Mouse (Mus musculus): ENCODE measurements around the gene Ushbp1. TPM values are rescaled to one million over a fixed set of nuclear protein-coding genes. Genes with fewer than 3 reads are reported as not detected.
A peak's percentile ranks its signal among the peaks of the same experiment; 100 is the strongest.

The Ushbp1 gene
- total RNA-seq, 2 experiments from 2014 or later, result 5.9 to 7.2 TPM

DNA sequence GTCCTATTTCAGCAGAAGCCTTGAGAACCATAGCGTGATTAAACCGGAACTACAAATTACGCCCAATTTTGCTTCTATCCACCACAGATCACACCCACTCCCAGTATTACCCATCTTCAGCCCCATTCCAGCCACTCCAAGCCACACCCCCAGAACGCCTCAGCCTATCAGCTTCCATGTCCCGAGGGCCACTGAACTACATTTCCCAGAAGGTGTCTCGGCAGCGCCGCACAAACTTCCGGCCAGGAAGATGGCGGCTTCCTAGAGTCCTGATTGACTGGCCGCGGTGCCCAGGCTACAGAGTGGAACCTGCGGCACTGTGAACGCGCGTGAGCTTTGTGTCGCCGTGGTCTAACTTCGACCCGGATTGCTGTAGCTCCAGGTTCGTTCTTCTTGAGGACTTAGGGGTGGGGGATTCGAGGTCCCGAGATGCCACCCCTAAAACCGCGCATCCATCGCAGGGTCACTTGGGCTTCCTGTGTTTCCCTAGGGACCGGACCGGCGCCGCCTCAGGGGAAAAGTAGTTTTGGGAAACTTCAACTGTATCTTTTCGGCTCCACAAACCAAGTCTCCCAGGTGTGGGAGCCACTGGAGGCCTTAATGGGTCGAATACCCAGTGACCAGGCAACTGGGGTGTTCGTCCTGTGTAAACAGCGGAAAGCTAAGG, 1.2 kb upstream of the Ushbp1 start, which contains the start of gene Babam1:
TSS of gene Babam1 (plus strand) at position 223 of the 667 bp plus-strand sequence.
- intact Hi-C loops (cut with DNase I), result no loop called here
- DNase-seq (ENCODE audit: low spot score in 2 of 2), result peak; percentile 93 to 94

DNA sequence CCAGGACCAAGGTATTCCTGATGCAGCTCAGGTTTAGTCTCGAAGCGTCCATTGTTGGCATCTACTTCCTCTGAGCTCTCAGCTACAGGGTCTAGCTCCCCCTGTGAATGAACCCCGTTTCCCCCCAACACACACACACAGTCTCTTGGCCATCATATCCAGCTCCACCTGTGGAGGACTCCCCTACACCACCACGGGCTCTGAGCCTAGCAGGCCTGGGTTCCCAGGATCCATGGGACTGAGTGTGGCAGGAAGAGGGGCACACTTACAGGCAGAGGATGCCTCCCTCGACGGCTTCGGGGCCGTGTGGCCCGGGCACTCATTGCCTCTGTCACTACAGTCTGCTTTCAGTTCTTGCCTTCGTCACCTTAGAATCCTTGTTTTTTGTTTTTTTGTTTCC, 531 bp downstream of the Ushbp1 start:
- DNase-seq (ENCODE audit: low spot score in 2 of 2), result no peak
- intact Hi-C loops (cut with DNase I), result no loop called here

DNA sequence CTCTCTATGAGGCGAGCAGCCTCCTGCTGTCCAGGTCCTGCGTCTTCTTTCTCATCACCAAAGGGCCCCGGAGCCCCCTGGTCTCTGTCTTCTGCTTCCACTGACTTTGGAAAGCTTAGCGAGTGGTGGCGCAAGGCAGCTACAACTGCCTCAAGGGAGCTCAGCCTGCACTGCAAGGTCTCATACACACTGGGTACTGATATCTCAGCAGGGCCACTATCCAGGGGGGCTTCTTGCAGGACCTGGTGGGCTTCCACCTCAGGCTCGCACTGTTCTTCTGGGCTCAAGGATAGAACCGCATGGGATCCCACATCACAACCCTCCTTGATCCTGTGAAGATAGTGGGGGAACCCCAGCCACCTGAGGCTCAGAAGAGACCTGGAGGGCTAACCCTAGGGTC, 1.1 kb downstream of the Ushbp1 start:
- intact Hi-C loops (cut with DNase I), result no loop called here

DNA sequence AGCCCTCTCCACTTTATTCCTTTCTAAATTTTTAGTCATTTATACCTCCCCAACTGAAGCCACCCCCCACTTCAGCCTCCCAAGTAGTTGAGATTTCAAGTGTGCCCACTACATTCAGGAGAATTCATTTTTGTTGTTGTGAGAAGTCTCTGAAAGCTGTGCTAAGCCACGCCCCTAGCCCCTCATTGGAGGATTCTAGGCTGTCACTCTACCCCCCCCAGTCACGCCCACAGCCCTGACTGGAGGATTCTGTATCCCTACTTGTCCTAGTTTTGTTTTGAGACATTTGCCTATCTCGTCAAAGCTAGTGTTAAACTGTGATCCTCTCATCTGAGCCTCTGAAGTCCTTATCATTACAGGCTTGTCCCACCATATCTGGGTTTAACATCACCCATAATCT, 2.7 kb downstream of the Ushbp1 start:
- DNase-seq (ENCODE audit: low spot score in 2 of 2), result no peak
- intact Hi-C loops (cut with DNase I), result no loop called here

More for the DNA sequence above, 1.1 kb downstream of the Ushbp1 start:
- peak in 1 of 2 experiments; percentile 2 for DNase-seq (ENCODE audit: low spot score in 2 of 2)

DNA sequence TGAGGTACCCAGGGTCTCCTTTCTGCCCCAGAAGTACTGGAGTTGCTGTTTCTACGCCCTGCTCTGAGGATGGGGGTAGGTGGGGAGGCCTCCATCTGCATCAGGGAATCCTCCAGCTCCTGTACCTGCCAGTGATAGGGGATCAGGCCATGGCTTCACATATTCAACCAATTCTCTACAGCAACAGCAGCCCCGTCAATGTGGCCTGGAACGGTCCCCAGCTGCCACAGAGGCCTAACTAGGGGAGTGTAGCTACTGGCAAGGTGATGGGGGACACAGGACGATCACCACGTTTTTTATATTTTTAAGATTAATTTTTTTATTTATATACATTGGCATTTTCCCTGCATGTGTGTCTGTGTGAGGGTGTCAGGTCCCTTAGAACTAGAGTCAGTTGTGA, 3.2 kb downstream of the Ushbp1 start:
- intact Hi-C loops (cut with DNase I), result no loop called here

DNA sequence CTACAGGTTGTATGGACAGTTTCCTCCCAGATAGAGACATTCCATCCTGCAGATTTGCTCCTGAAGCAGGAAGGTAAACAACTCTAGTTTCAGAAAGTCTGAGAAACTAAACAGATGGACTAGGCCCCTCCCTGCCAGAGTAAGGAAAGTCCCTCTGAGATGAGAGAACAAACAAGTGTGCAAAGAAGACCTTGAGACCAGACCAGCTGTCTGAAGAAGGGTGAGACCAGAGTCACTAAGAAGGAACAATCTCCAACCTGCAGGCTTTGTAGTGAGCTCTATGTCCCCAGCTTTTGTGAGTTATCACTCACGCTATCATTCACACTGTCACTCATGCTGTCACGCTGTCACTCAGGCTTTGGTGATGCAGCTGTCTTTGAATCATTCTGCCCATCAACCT, 3.9 kb downstream of the Ushbp1 start:
- DNase-seq (ENCODE audit: low spot score in 2 of 2), result no peak
- intact Hi-C loops (cut with DNase I), result no loop called here

More for the DNA sequence above, 3.2 kb downstream of the Ushbp1 start:
- no peak for DNase-seq (ENCODE audit: low spot score in 2 of 2)

DNA sequence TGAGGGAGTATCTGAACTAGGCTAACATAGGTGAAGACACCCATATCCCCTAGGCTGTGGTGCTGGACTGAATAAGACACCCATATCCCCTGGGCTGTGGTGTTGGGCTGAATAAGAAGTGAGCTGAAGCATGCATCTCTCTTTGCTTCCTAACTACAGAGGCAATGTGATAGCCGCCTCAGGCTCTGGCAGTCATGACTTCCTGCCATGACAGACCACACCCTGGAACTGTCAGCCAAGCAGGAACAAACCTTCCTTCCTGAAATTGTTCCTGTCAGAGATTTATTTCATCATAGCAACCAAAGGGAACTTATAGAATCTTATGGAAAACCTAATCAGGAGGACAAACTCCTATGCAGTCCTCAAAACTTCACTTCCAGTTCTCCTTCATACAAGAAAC, 7.3 kb downstream of the Ushbp1 start:
- intact Hi-C loops (cut with DNase I), result no loop called here
- DNase-seq (ENCODE audit: low spot score in 2 of 2), result no peak

DNA sequence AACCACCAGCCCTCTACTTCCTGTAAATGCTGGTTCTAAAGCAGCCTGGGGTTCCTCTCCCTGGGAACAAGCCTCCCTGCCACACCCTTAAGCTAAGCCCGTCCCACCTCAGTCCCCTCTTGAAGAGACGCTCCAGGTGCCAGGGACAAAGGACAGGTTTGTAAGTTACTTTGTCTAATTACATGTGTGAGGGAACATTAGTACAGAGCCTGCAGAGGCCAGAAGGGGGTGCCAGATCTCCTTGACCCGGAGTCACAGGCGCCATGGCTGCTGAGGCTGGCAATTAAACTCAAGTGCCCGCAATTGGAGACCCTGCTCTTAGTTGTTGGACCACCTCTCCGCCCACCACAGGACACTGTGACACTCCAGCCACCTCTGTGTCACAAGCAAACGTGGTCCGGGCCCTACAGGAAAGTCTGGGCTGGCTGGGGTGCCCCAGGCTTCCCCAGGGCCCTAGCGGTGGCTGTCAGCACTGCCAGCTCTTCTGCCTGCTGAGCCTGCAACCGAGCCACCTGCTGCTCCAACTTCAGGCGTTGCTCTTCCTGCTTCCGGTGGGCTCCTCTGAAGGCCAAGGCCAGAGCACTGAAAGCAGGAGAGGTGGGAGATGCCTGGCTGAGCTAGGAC, 10.3 kb downstream of the Ushbp1 start:
- intact Hi-C loops (cut with DNase I), result no loop called here
- DNase-seq (ENCODE audit: low spot score in 2 of 2), result no peak

DNA sequence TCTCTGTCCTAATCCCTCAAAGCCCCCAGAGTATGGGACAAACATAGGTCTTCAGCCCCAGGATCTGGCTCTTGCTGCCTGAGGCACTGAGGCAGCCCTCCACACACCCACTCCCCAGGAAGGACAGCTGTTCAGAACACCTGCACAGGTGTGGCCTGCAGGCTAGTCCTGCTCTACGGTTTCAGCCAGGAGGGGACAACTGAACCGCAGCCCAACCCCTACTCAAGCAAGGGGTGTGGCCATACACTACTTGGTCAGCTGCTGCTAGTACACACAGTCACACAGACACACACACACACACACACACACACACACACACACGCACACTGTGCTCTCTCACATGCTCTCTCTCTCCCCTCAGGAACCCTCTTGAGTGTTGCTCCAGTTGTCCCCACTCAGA, 11.7 kb downstream of the Ushbp1 start:
- intact Hi-C loops (cut with DNase I), result no loop called here

DNA sequence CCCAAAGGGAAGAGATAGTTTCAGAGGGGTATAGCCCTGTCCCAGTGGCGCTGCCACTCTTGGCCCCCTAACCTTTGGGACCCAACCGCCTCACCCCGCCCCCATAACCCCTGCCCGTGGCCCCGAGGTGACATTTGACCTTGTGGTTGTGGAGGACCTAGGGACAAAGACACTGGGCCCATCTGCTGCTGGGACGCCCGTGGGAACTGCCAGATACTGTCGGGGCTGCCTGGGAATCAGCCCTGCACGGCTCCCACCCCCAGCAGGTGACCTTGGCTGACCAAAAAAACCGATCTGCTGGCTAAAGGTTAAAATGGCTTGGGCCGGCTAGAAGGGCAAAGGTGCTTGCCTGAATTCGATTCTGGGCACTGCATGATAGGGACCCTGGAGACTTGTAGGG, 12.2 kb downstream of the Ushbp1 start:
- intact Hi-C loops (cut with DNase I), result no loop called here
- no peak for DNase-seq (ENCODE audit: low spot score in 2 of 2)

More for the DNA sequence above, 11.7 kb downstream of the Ushbp1 start:
- no peak for DNase-seq (ENCODE audit: low spot score in 2 of 2)

DNA sequence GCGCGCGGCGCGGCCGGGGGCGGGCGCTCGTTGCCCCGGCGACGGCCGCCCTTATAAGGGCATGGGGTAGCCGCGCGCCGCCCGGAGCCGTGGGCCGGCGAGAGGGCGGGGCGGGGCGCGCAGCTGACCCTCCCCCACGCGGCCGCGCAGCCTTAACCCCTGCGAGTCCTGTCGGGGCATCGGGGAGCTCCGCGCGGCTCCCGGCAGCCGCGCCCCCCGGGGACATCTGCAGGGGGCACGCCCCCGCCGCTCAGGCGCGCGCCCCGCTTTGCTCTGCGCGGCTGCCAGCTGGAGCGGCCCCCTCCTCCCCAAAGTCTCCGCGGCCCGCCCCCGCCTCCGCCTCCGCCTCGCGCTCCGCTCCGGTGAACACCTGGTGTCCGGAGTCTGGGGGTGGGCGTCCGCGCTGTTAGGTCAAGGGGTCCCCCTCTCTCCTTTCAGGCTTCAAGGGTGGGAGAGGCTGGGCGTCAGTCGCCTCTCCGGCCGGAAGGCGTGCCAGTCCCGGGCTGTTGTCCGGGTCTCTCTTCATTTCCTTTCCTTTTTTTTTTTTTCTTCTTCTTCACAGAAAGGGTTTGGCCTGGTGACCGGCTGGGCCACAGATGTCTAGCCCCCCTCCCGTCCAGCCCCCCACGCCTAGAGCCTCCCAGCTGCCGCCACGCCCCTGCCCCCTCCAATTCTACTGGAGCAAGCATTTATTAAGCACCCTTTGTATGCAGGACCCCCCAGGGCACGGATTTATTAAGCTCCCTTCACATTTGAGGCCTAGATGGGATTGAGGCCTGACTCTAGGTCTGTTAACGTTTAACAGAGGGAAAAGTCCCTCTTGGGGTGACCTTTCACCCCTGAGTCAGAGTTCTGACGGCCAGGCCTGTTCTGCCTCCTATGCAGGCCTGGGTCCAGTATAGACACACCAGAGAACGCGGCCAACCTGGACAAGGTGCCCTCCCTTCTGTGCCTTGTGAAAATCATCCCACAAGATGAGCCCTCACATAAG, 13.3 kb downstream of the Ushbp1 start:
- peak; percentile 69 to 76 for DNase-seq (ENCODE audit: low spot score in 2 of 2)
- intact Hi-C loops (cut with DNase I), result no loop called here

DNA sequence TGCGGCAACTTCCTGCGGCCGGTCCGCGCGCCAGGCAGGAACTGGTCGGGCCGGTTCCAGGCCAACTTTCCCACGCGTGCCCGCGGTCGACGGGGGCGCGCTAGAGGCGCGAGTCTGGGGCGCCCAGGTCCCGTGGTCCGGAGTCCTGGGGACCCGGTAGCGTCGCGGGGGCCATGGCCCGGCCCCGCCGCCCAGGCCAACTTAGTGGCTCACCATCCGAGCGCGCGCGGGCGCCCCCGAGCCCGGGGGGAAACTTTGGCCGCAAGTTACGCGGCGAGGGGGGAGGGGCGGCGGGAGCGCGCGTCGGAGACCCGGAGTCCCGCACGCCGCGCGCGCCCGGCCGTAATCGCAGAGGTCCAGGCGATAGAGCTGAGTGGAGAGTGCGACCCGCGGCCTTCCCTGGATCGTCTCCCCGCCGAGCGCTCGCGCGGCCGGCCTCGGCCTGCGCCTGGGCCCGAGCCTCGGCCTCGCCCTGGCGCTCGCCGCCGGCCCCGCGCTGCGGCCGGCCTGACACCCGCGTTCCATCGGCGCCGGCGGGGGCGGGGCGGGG, 14.1 kb downstream of the Ushbp1 start, which contains the start of gene Nr2f6:
TSS of gene Nr2f6 (minus strand) at position 540 of the 550 bp plus-strand sequence.
- DNase-seq (ENCODE audit: low spot score in 2 of 2), result peak in 1 of 2 experiments; percentile 51
- intact Hi-C loops (cut with DNase I), result no loop called here

DNA sequence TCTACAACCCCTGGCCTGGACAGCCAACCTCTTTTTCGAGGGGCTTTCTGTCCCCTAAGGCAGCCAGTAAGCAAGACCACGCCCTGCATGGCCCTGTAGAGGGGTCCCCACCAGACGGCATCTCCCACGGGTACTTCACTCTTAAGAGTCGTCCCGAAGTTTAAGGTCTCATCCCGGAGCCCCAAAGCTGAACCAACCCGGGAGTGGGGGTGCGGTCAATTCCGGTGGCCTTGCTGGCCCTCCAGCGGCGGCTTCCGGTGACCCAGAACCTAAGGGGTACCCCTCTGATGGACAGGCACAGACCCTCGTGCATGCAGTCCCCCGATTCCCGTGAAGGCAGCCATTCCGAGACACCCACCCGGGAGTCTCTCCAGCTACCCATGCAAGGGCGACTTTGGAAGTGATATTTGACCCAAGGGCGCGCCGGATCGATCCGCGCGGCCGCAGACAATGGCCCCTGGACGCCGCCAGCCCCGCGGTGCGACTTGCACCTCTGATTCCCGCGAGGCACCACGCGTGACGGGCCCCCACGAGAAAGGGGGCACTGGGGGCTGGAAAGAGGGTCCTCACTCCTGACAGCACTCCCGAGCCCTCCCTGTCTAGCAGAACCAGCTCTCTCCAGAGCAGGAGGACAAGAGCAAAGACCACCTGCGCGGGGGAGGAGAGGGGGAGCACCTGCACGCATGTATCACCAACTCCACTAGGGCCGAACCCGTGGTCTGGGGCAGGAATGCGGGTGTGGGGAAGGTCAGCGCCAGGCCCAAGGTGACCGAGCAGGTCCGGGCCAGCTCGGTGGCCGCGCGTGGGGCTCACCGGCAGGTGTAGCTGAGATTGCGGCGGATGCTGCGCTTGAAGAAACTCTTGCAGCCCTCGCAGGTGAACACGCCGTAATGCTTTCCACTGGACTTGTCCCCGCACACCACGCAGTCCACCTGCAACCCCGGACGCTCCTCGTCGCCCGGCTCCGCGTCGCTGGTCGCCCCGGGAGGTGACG, 15.1 kb downstream of the Ushbp1 start:
- DNase-seq (ENCODE audit: low spot score in 2 of 2), result no peak

DNA sequence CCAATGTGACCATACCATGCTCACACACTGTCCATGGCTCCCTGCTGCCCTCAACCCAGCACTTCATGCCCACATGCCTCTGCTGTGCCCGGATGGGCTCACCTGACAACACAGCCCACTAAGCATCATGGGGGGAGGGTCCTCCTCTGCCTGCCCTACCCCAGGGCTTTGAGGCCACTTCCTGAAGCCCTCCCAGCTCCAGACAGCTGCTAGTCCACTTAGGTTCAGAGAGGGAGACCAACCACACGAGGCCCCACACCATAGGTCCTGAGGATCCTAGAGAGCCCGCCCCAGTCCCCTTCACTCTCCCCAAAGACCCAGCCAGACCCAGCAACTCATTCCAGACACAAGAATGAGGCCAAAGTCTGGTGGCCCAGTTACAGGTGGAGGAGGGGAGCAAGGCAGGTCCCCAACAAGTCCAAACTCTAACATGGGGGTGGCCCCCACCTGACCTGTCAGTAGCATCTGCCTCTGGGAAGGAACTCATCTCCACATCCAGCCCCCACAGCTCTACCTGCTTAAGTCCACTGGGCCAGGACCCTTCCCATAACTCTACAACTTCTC, 16.0 kb downstream of the Ushbp1 start:
- intact Hi-C loops (cut with DNase I), result loop anchor here (10.0 kb wide), 1 partner anchor 485 kb away; the partner anchor contains the start of genes Rpl18a and Slc5a5
- DNase-seq (ENCODE audit: low spot score in 2 of 2), result no peak

More for the DNA sequence above, 15.1 kb downstream of the Ushbp1 start:
- intact Hi-C loops (cut with DNase I), result no loop called here

DNA sequence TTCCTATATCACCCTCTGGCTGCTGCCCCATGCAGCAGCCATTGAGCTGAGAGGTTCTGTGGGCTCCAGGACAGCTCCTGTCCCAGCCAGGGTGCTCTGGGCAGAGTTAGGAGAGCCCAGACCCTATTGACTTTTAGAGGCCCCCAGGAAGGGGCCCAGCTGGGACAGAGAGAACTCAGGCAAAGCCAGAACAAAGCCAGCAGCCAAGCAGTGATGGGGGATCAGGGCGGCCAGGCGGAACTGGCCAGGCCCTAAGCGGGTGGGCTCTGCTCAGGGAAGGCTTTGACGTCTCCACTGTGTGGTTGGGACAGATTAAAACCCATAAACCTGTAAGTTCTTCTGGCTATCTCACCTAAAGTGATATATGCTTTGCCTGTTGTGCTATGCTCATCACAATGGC, 16.6 kb downstream of the Ushbp1 start:
- intact Hi-C loops (cut with DNase I), result loop anchor here (10.0 kb wide), 1 partner anchor 484 kb away; the partner anchor contains the start of genes Rpl18a and Slc5a5
- DNase-seq (ENCODE audit: low spot score in 2 of 2), result no peak

DNA sequence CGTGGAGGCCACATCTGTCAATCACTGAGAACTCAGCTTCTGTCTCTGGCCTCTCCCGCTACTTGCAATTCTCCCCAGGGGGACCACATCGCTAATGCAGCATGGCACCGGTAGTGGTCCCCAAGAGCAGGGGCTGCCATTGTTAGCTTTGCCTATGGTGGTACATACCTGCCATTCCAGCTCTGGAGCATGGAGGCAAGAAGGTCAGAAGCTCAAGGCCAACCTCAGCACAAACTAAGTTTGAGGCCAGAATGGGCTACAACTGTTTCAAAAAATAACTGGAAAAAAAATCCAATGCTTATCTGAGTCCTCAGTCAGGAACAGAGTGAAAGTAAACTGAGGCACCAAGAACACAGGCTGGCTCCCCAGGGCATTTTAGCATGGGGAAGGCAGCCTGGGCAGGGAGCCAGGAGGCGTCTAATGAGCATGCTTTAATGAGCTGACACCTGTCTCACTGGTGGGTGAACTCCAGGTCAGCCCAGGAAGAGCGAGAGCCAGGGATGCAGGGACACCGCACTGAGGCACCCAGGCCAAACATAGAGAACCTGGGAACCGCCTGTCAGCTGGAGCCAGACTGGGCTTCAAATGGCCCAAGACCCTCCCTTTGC, 19.1 kb downstream of the Ushbp1 start:
- intact Hi-C loops (cut with DNase I), result loop anchor here (10.0 kb wide), 1 partner anchor 482 kb away; the partner anchor contains the start of genes Rpl18a and Slc5a5
- DNase-seq (ENCODE audit: low spot score in 2 of 2), result no peak
